ENCODE assay signal across 22 mouse cellular contexts in the genomic region with DNA sequence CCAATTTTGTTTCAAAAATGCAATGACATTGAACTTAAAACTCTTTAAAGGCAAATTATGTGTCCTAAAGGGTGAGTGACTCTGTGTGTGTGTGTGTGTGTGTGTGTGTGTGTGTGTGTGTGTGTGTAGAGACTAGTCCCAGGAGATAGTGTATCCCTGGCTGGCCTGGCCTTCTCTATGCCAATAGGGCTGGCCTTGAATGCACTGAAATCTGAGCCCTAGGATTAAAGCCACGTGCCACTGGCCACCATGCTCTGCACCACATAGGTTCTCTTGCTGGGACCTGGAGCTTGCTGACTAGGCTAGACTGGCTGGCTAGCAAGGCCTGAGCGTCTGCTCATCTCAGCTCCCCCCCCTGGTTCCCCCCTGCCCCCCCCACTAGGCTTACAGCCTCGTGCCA. TPM values are rescaled to one million over a fixed set of nuclear protein-coding genes. Genes with fewer than 3 reads are reported as not detected.
"Had no signal": no experiment of that assay in that cellular context is flagged by ENCODE, and none has a peak within 500 bp of the region (broad histone marks: within the 10 kb centered on the region; RNA-seq: fewer than 3 reads in every experiment).

No protein-coding gene starts in this region.

- H3K4me1 ChIP-seq: limb, embryonic 15.5 days; liver, embryonic 12.5 days; lung, embryonic 15.5 days; midbrain, embryonic 12.5 days; stomach, embryonic 15.5 days had no signal

- DNase-seq: kidney, postnatal 36 days; layer of hippocampus, adult 9-11 months; layer of hippocampus, postnatal 36 days; lung, postnatal 14 days; retina, postnatal 1 day; right cerebral cortex, postnatal 4 days; thymus, postnatal 4 days had no signal

- H3K9me3 ChIP-seq: limb, embryonic 15.5 days; liver, embryonic 12.5 days; lung, embryonic 15.5 days; megakaryocyte, embryonic 14.5 days; midbrain, embryonic 12.5 days; neural tube, embryonic 15.5 days; stomach, embryonic 15.5 days had no signal

- H3K27ac ChIP-seq: kidney, postnatal 0 days; limb, embryonic 15.5 days; liver, embryonic 12.5 days; lung, embryonic 15.5 days; macrophage; midbrain, embryonic 12.5 days; neural tube, embryonic 15.5 days; stomach, embryonic 15.5 days had no signal

- ATAC-seq: liver, embryonic 12.5 days had no signal

- H3K4me2 ChIP-seq: limb, embryonic 15.5 days; liver, embryonic 12.5 days; lung, embryonic 15.5 days; midbrain, embryonic 12.5 days; neural tube, embryonic 15.5 days; stomach, embryonic 15.5 days had no signal

- H3K27me3 ChIP-seq: limb, embryonic 15.5 days; liver, embryonic 12.5 days; lung, embryonic 15.5 days; midbrain, embryonic 12.5 days; neural tube, embryonic 15.5 days; stomach, embryonic 15.5 days had no signal

- H3K9ac ChIP-seq: limb, embryonic 15.5 days; liver, embryonic 12.5 days; lung, embryonic 15.5 days; midbrain, embryonic 12.5 days; neural tube, embryonic 15.5 days; stomach, embryonic 15.5 days had no signal

- H3K4me3 ChIP-seq: limb, embryonic 15.5 days; liver, embryonic 12.5 days; lung, embryonic 15.5 days; megakaryocyte, embryonic 14.5 days; midbrain, embryonic 12.5 days; neural tube, embryonic 15.5 days; stomach, embryonic 15.5 days had no signal

- H3K36me3 ChIP-seq: limb, embryonic 15.5 days; liver, embryonic 12.5 days; lung, embryonic 15.5 days; midbrain, embryonic 12.5 days; neural tube, embryonic 15.5 days; stomach, embryonic 15.5 days had no signal

RNA-seq across cellular contexts. Expression of gene Cd6, which starts 36.8 kb away (rescaled TPM):
- total RNA-seq: midbrain, postnatal 0 days had no signal
- polyA plus RNA-seq: kidney, postnatal 0 days; limb, embryonic 15.5 days; liver, embryonic 12.5 days; midbrain, embryonic 12.5 days; neural tube, embryonic 11.5 days; neural tube, embryonic 15.5 days had no signal

RNA-seq across cellular contexts. Expression of gene Cd5, which starts 54.2 kb away (rescaled TPM):
- total RNA-seq: layer of hippocampus, adult 18-20 months; layer of hippocampus, postnatal 36 days; left cerebral cortex, postnatal 25 days had no signal
- polyA plus RNA-seq: limb, embryonic 11.5 days; liver, embryonic 12.5 days; liver, embryonic 16.5 days had no signal
